Mouse (Mus musculus): ENCODE results near the gene Fstl3.

DNA sequence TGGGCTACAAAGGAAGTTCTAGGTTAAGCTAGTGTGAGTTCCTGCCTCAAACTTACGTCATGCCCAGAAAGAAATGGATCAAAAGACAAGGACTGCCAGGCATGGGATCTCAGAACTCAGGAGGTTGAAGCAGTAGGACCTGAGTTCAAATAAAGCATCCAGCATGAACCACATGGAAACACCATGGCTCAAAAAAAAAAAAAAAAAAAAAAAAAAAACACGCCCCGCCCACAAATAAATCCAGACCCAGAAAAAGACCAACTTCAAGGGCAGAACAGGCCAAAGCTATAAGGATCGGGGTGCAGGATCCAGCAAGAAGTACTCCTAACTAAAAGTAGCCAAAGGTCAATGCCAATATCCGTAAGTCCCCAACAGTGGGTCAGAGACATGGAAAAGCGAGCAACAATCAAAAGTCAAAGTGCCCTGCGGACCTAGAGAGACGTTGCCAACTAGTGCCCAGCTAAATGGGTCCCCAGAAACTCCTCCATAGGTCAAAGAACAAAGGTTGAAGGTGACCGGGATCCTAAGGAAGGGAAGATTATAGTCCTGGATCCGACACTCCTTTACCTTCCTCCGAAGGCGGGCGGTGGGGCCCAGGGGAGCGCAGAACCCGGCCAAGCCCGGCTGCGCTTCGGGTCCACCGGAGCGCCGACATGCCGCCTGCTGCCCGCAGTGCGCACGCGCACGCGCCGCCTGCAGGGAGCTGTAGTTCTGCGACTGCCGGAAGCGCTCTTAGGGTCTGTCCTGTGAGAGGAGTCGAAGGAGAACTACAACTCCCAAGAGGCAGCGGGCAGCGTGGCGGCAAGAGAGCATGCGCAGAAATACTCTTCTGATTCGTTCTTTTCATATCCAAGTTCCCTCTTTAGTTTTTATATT is 30.9 kb upstream of the Fstl3 start, which contains the start of gene Polrmt:
- TF ChIP-seq CTCF (IDR thresholded peaks at IDR 0.05; ENCODE audit: borderline replicate concordance, insufficient read depth, low read depth, low read length) (no peak), POLR2A (IDR thresholded peaks at IDR 0.05; ENCODE audit: borderline replicate concordance, insufficient read depth, low read length) (peak; percentile 53; the same call in 1 of the 2 replicates)
